Mouse (Mus musculus): ENCODE data around the gene Tgfbr3.
A peak's percentile ranks its signal among the peaks of the same experiment; 100 is the strongest.

The Tgfbr3 gene

DNA sequence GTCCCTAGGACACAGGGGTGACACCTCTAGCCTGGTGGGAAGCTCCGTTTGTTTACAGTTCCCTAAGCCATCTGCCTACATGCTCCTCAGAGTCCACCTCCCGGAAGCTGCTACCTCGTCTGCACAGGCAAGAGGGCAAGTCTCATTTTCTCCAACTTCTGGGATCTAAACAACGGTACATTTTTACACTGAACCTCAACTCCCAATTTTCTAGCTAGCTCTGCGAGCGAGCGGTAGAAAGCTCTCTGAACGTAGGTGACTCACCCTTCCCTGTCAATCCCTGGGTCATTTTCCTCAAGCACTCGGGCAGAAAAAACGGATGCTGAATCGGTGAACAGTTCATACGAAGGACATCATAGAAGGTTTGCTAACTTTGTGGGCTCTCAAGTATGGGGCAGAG lies 122.1 kb downstream of the Tgfbr3 start:
- no peak for DNase-seq

- DNase-seq = no peak
Measured at GRCm38 (mm10) chr5:107166659-107167370, 122.6 kb downstream of the Tgfbr3 start.

DNA sequence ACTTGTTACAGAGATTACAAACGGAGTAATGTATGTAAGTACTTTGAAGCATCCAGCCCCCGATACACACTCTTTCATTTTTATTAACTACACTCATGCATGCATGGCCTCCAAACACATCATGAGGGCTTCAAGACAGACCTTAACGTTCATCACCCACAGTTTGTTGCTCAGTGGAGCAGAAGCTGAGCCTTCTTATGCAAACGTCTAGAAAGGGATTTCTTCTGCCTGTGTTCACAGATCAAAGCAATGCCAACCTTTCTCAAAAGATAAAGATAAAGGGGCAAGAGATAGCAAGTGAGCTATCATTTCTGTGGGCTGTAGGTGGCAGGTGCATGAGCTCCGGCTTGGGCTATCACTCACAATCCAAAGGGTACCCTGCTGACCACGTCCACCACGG lies 123.7 kb downstream of the Tgfbr3 start:
- DNase-seq = no peak

DNA sequence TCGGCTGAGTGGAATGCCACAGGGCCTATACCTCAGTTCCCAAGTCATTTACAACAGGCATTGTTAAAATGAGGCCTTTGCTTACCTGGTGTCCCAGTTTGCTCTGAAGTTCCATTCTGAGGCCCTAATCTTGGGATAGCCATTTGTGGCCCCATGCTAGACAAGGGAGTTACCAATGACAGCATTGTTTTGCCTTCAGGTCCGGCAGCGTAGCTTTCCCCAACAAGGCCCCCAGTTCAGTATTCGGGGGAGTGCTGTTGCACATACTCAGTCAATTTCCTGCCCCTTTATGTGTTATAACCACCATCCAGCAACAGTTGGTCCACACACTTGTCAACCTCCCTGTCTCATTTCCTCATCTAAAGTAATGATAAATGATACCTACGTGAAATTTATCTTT lies 124.2 kb downstream of the Tgfbr3 start:
- DNase-seq = no peak

GRCm38 (mm10) chr5:107164856-107165255 lies 124.6 kb downstream of the Tgfbr3 start:
- no peak for DNase-seq

DNA sequence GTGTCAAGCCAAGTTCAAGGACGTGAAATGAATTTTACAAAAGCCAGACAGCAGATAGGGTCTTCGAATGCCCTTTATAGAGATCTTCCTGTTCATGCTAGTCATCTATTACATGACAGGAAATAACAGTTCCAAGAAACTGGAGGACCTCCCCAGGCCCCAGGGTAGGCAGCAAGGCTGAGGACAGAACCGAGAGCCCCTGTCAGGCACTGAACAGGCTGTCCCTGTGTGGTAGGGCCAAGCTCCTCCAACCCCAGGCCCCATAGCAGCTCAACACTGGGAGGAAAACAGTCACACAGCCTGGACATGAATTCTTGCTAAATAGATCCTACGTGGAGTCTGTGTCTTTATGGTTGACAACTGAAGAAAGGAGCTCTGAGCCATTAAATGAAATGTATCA lies 125.3 kb downstream of the Tgfbr3 start:
- DNase-seq = no peak

- no peak for DNase-seq
Measured at GRCm38 (mm10) chr5:107163336-107163735, 126.1 kb downstream of the Tgfbr3 start.

DNA sequence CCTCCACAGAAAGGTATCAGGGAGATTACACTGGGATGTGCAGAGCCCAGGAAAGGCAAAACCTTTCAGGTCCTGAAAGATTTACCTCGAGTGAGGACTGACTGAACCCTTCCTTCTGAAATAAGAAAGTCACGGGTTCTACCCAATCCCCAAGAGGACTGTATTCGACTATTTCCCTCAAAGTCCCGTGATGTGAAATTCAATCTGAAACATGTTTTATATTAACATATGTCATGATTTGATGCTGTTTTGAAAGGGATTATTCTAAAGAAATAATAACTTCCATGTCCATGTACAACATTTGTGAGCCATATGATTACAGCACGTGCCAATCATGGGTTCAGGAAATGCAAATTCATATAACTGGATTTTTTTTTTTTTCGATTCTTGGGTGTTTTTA lies 126.6 kb downstream of the Tgfbr3 start:
- no peak for DNase-seq

GRCm38 (mm10) chr5:107162319-107162718 lies 127.1 kb downstream of the Tgfbr3 start:
- DNase-seq = no peak

- DNase-seq = no peak
Measured at GRCm38 (mm10) chr5:107159914-107160890, 129.2 kb downstream of the Tgfbr3 start.

GRCm38 (mm10) chr5:107158531-107159178 lies 130.8 kb downstream of the Tgfbr3 start:
- DNase-seq = no peak

GRCm38 (mm10) chr5:107157384-107157783 lies 132.0 kb downstream of the Tgfbr3 start:
- peak; percentile 54 for DNase-seq

GRCm38 (mm10) chr5:107156096-107156495 lies 133.3 kb downstream of the Tgfbr3 start:
- no peak for DNase-seq

- no peak for DNase-seq
Measured at GRCm38 (mm10) chr5:107152989-107153388, 136.4 kb downstream of the Tgfbr3 start.

DNA sequence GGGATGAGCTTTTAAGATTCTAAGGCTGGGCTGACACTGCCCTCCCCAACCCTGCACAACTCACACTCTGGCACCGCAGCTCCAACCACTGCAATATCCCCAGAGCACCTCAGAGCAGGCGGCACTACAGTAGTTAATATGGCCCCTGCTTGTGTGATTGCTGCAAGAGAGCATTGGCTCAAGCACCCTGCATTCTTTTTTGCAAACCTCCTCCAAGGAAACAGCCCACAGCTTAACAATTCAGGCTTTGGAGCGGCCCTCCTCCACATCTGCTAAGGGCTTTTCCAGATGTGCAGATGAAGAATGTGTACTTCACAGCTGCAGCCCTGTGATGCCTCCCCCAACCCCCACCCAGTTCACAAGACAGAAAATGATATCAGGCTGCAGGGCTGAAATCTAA lies 138.1 kb downstream of the Tgfbr3 start:
- no peak for DNase-seq

DNA sequence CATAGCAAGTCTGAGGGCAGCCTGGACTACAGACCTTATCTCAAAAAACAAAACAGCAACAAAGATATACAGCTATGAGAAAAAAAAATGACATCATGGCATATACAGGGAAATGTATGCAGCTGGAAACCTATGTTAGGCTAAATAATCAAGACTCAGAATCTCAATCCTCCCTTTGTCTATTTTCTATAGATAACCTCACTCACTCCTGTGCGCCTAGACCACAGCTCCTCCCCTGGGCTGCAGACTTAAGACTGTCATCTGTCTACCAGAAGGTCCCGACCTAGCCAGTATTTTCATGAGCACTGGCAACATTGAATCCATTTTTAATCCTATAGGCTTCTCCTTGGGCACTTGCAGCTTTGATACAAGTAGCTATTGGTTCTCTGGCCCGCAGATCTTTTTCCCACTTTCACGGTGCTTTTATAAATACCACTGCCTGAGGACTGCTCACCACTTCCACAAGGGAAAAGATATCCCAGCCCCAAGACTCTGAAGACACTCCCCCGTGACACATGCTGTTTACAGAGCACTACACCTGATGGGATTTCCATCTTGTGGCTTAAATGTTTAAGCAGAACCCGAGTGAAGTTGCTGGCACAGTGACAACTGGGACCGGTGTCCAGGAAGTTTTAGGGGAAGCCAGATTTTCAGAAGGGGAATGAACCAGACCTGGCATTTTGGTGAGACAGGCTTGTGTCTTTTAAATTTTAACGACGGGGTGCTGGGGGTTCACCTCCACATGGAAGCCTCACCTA lies 138.7 kb downstream of the Tgfbr3 start:
- DNase-seq = peak; percentile 52

GRCm38 (mm10) chr5:107147951-107148766 lies 141.3 kb downstream of the Tgfbr3 start:
- DNase-seq = peak; percentile 84

DNA sequence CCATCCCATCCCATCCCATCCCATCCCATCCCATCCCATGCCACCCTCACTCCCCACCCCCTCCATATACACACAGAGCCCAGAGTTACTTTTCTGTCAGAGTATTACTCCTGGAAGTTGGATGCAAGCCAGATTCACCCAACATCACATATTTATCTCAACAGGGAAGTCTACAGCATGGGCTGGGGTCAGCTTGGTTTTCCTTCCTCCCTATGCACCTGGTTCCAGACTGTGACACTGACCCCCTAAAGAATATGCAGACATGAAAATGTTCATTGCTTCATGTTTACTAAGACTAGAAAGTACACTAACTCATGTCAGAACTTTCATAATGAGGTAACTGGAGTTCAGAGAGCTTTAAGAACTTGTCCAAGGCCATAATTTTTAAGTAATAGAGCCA lies 142.0 kb downstream of the Tgfbr3 start:
- DNase-seq = no peak

GRCm38 (mm10) chr5:107146111-107146616 lies 143.3 kb downstream of the Tgfbr3 start:
- DNase-seq = no peak

GRCm38 (mm10) chr5:107145125-107145524 lies 144.3 kb downstream of the Tgfbr3 start:
- DNase-seq = no peak

- no peak for DNase-seq
Measured at GRCm38 (mm10) chr5:107144263-107144843, 145.1 kb downstream of the Tgfbr3 start.
